Mouse (Mus musculus): Measurements from ENCODE around the gene Enpp6. TPM values are rescaled to one million over a fixed set of nuclear protein-coding genes. Genes with fewer than 3 reads are reported as not detected.
"Not testable (repeated sequence)": the region's sequence is repeated elsewhere in the genome, so short reads cannot be mapped to it uniquely, and the experiment has no call there.

The Enpp6 gene
- total RNA-seq, 2 experiments from 2014 or later: 1.8 to 2.5 TPM

GRCm38 (mm10) chr8:46992579-46992978 is 5.9 kb downstream of the Enpp6 start:
- DNase-seq: no peak
- intact Hi-C loops (cut with DNase I): no loop called here

DNA sequence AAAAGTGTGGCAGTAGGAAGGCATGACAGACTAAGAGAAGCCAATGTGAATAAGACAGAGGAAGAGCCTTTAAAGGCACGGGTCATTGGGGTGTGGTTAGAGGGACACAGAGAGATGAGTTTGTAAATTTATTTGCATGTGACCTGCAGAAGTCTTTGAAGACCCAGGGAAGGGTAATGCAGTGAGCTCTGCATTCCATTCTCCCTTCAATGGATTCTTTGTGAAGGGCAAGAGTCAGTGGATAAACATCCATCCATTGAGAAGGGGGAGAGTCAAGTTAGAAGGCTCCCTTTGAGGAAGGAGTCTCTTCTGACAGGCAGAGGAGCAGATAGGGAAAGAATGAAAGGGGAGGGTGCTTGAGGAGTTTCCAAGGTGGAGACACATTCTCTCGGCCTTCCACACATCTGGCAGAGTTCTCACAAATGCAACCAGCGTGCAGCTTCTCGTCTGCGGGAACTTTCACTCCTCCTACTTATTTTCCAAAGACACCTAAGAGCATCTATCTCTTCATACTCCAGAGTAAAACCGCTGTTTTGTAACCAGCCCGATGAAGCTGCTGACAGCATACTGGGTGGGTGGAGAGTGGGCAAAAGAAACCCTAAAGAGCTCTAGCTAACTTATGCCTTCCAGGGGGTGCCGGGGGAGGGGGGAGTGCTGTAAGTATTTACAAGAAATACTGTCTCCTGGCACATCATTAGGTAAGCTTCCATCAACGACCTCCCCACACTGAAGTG is 9.4 kb downstream of the Enpp6 start:
- intact Hi-C loops (cut with DNase I): no loop called here
- DNase-seq: no peak

DNA sequence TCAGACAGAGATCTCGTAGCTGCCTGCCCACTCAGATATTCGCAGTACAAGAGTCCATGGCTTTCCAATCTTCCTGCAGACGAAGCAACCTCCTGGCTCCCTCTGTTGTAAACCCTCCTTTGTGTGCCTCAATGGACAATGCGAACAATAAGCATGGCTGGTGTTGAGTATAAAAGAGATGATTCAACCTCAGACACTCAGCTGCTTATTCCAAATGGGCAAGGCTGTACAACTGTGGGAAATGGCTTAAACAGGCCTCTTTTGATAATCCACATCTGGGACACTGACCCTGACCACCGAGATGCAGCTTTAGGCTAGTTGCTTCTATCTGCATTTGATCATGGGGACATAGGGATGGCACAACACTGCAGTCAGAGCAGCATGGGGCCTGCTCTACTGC is 19.0 kb downstream of the Enpp6 start:
- no peak for DNase-seq

DNA sequence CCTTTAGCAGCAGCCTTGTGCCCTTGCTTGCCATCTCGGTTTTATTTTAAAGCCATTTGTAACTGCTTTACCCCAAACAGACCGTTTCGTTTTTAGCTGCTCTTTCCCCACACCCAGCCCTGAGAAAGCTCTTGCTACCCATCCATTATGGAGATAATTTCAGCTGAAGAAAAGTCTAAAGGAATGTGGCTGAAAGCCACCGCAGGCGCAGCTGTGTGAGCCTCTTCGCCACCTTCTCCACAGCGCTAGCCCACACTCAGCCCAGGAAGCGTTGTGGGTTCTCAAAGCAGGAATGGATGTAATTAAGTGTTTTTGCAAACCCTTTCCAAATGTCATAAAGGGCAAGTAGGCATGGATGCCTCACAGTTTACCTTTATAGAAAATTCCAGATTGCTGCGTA is 20.1 kb downstream of the Enpp6 start:
- intact Hi-C loops (cut with DNase I): no loop called here
- DNase-seq: no peak

More for the DNA sequence above, 19.0 kb downstream of the Enpp6 start:
- intact Hi-C loops (cut with DNase I): no loop called here

- intact Hi-C loops (cut with DNase I): no loop called here
- DNase-seq: no peak
These were observed 21.6 kb downstream of the Enpp6 start for GRCm38 (mm10) chr8:47008220-47008773.

- peak; percentile 68 for DNase-seq
- intact Hi-C loops (cut with DNase I): loop anchor here (1.0 kb wide), 1 partner anchor 351 kb away; no protein-coding TSS in a partner anchor
These were observed 29.7 kb downstream of the Enpp6 start for GRCm38 (mm10) chr8:47016268-47016946.

DNA sequence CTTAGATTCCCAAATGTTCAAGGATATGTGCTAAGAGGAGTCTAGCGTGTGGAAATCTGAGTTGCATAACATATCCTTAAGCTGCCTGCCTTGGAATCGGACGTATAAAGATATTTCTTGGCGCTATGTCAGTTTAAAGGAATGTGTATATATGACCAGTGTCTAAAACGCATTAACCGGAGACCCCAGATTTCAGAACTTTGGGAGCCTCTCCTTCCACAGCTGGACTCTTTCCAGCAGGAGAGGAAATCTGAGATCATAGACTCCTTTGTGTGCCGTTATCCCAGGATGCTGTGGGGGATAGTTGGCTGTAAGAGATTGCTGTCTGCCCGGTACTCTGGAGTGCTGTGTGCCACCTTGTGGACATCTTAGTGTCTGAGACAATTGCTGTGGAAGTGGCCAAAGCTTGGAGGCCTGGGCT is 34.5 kb downstream of the Enpp6 start:
- no peak for DNase-seq
- intact Hi-C loops (cut with DNase I): loop anchor here (10.0 kb wide), 2 partner anchors 154 to 264 kb away; no protein-coding TSS in a partner anchor

DNA sequence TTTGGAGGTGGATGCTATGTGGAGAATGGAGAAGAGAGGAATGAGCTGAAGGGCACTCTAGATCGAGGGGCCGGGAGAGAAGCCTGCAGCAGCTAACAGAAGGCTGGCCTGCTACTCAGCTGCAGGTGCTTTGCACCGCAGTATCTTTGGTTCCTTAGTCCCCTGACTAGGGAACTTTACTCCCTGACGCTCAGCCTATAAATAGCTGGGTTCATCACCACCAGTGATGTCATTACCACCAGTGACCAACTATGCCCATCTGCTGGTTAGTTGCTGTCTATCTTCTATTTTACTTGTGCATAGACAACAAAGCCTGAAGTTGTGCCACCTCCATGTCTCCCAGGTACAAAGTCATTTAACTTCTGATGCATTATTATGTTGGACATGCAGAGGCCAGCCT is 37.9 kb downstream of the Enpp6 start:
- no peak for DNase-seq
- intact Hi-C loops (cut with DNase I): loop anchor here (10.0 kb wide), 2 partner anchors 150 to 260 kb away; no protein-coding TSS in a partner anchor

DNA sequence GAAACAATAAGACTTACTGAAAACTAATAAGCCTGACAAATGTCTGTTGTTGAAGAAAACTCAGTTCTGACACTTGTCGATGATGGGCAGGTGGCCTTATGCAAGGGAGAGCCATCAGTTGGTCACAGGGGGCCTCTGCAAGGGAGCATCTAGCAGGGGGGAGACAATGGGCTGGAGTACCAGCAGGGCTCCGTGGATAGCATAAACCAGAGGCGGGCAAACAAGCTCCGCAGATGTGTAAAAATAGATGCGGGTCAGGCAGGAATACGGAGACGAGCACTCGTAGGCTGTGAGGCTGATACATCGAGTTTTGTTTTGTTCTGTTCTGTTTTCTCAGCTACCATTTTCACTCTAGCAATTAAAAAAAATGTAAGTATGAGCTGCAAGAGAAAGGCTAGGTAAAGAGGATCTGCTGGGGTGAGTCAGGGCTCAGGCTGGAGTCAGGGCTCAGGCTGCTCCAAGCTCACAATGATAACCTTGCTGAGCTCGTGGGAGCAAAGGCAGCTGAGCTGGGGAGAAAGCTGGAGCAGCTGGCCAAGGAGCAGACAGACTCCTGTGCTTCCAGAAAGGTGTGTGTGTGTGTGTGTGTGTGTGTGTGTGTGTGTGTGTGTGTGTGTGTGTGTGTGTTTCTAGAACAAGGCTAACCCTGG is 40.3 kb downstream of the Enpp6 start:
- intact Hi-C loops (cut with DNase I): loop anchor here (10.0 kb wide), 2 partner anchors 148 to 258 kb away; no protein-coding TSS in a partner anchor
- no peak for DNase-seq

- no peak for DNase-seq
- intact Hi-C loops (cut with DNase I): loop anchor here (10.0 kb wide), 2 partner anchors 146 to 256 kb away; no protein-coding TSS in a partner anchor
These were observed 41.8 kb downstream of the Enpp6 start for GRCm38 (mm10) chr8:47028474-47028873.

DNA sequence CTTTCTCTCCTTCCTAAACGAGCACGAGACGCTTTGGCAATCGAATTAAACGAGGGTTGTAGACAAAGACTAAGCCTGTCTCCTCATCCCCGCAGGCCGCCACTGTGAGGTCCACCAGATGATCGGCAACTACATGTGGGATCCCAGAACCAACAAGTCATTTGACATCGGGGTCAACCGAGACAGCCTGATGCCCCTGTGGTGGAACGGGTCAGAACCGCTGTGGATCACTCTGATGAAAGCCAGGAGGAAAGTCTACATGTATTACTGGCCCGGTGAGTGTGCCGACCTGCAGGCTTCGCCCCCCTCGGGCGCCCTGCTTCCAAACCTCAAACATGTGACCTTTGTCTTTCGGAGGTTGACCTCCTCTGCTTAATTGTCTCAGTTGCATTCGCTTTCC is 43.6 kb downstream of the Enpp6 start:
- no peak for DNase-seq
- intact Hi-C loops (cut with DNase I): no loop called here

- intact Hi-C loops (cut with DNase I): no loop called here
- no peak for DNase-seq
These were observed 45.4 kb downstream of the Enpp6 start for GRCm38 (mm10) chr8:47032081-47032480.

DNA sequence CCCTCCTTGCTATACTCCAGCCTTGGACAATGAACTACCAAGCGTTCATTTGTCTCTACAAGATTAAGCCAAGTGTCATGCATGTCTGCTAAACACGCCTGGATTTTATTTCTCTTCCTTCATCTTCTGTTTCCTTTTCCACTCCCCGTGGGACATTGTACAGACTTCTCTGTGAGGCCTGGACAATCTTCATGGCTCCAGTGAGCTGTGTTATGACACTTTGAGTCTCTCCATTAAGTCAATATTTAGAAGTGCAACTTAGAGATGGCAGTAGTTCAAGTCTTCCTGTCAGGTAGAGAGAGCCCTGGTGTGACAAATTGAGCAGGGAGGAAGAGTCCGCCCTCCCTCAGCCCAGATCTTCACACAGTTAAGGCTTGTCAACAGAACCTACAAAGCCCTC is 47.3 kb downstream of the Enpp6 start:
- DNase-seq: no peak
- intact Hi-C loops (cut with DNase I): no loop called here

- intact Hi-C loops (cut with DNase I): no loop called here
- no peak for DNase-seq
These were observed 49.8 kb downstream of the Enpp6 start for GRCm38 (mm10) chr8:47036501-47036900.

- intact Hi-C loops (cut with DNase I): no loop called here
- no peak for DNase-seq
These were observed 50.7 kb downstream of the Enpp6 start for GRCm38 (mm10) chr8:47037405-47037804.

DNA sequence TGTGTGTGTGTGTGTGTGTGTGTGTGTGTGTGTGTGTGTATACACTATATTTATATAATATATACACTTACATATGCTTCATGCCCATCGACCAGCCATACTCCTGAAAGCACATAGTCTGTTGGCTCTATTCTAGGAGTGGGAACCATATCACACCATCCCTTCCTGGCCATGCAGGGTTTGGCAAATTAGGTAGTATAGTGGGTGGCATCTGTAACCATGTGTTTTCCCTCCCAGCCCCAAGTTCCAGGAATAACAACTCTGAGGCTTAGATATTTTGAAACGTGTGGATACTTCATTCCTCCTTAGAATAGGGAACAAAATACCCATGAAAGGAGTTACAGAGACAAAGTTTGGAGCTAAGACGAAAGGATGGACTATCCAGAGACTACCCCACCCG is 53.5 kb downstream of the Enpp6 start:
- intact Hi-C loops (cut with DNase I); DNase-seq: not testable (repeated sequence)

DNA sequence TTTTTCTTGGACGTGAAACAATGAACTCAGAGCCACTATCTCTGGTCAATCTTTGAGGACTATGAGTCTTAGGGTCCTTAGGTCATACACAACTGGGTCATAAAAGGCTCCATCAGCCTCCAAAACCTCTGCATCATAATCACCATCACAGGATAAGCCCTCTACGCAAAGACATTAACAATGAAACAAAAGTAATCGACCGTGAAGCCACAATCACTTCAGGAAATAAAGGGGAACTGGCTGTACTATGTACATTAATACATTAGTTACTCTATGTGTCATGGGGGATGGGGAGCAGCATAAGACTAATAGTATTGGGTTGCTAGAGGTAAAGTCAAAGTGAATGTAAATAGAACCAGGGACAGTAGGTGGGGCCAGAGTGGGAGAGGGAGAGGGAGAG is 59.7 kb downstream of the Enpp6 start:
- DNase-seq: no peak
- intact Hi-C loops (cut with DNase I): no loop called here

DNA sequence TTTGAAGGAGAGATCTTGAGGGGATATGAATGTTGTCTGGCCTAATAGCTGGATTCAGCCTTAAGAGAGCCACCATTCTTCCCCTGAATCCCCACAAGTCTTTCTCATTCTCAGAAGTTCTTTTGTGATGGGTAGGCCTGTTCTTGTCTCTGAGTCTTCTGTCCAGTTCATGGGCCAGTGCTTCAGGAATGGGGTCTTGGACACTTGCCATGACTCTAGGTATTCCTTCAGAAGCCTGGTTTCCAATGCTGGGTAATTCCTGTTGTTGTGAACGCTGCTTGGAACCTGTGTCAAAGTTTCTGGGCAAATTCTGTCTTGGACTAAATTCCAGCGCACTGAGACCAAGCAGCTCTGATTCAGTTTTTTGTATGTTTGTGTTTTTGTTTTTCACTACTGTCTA is 60.5 kb downstream of the Enpp6 start:
- DNase-seq: no peak
- intact Hi-C loops (cut with DNase I): no loop called here

DNA sequence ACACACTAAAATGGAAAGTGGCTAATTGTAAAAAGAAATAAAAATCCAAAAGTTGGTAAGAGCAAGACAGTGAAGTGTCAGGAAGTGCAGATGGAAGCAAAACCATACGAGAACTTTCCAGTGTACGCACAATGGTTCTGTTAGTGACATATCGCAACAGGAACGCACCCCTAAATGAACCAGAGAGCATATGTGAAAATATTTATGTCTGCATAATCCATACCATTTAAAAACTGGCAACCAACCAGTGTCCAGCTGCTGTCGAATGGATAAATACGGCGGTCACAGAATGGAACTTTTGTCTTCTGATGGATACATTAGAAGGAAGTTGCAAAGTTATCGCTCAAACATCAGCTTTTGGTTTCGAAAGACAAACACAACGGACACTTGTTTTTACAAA is 61.9 kb downstream of the Enpp6 start:
- DNase-seq: no peak
- intact Hi-C loops (cut with DNase I): no loop called here

DNA sequence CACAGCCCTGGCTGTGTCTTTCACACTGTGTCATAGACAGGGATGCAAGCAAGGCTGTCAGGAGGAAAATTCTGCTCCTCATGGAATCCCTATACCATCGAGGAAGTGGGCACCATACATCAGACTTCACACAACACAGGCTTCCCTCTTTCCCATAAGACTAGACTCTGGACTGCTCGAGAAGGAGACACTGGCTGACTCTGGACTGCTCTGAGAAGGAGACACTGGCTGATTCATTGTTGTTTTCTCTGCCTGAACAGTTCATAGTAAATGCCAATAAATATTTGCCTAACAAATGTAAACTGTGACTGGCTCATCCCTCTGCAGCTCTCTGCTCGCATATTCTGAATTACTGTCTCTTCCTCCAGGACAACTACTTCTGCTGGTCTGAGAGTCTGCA is 66.0 kb downstream of the Enpp6 start:
- intact Hi-C loops (cut with DNase I): no loop called here
- DNase-seq: no peak

- no peak for DNase-seq
- intact Hi-C loops (cut with DNase I): no loop called here
These were observed 69.4 kb downstream of the Enpp6 start for GRCm38 (mm10) chr8:47056086-47056485.
